Mouse (Mus musculus) neural tube, embryonic 14.5 days (tissue): ENCODE results near the gene Slc35f1. TPM values are rescaled to one million over a fixed set of nuclear protein-coding genes. Genes with fewer than 3 reads are reported as not detected.
A peak's percentile ranks its signal among the peaks of the same experiment; 100 is the strongest.

Experiments
- ATAC-seq: fragments of 200-750 bp; cut with Nextera tagmentation; 2 replicates; pipeline ENCODE4 v1.8.0; 2017; ENCODE audit warnings: low read depth, mild to moderate bottlenecking, moderate TSS enrichment, moderate library complexity
- H3K27ac ChIP-seq: fragments of 300-500 bp; sonication (generic); 2 replicates; pipeline ENCODE4 v1.5.1; 2014; ENCODE audit warnings: low read depth, mild to moderate bottlenecking, control low read depth, low read length, moderate library complexity, mixed read lengths
- H3K27me3 ChIP-seq: fragments of 300-500 bp; sonication (generic); 2 replicates; pipeline ENCODE4 v1.6.1; 2014; ENCODE audit warnings: low read length; ENCODE audit not compliant: control insufficient read depth, insufficient read depth
- H3K36me3 ChIP-seq: fragments of 300-500 bp; sonication (generic); 2 replicates; pipeline ENCODE4 v1.6.1; 2014; ENCODE audit warnings: low read length, mixed read lengths; ENCODE audit not compliant: control insufficient read depth, insufficient read depth
- H3K4me1 ChIP-seq: fragments of 300-500 bp; sonication (generic); 2 replicates; pipeline ENCODE4 v1.6.1; 2014; ENCODE audit warnings: low read length; ENCODE audit not compliant: control insufficient read depth, insufficient read depth
- H3K4me2 ChIP-seq: fragments of 300-500 bp; sonication (generic); 2 replicates; pipeline ENCODE4 v1.6.1; 2014; ENCODE audit warnings: mild to moderate bottlenecking, low read depth, low read length, control low read depth
- H3K4me3 ChIP-seq: fragments of 300-500 bp; sonication (generic); 2 replicates; pipeline ENCODE4 v1.5.1; 2014; ENCODE audit warnings: low read depth, low read length, control low read depth, mixed read lengths
- H3K9ac ChIP-seq: fragments of 300-500 bp; sonication (generic); replicated peaks from 2 replicates; pipeline ENCODE4 v1.6.1; 2014; ENCODE audit warnings: low read depth, mild to moderate bottlenecking, control low read depth, low read length, mixed read lengths
- H3K9me3 ChIP-seq: fragments of 300-500 bp; sonication (generic); 2 replicates; pipeline ENCODE4 v1.6.1; 2016; ENCODE audit warnings: low read length; ENCODE audit not compliant: control insufficient read depth
- WGBS: fragments of 180-500 bp; shearing (Covaris S2); extraction: QIAGEN DNeasy Blood & Tissue Kit; methylation state at CpG from one replicate; pipeline ENCODE4 v1.1.7; 2014; 5-methylcytosine and 5-hydroxymethylcytosine counted together
- polyA plus RNA-seq: library from polyadenylated mRNA; unstranded; fragments of >200 nt; fragmentation: Nextera tagmentation; extraction: Ambion mirVana; gene quantifications from 2 replicates; pipeline ENCODE4 v1.2.1, GENCODE M21; 2014

The Slc35f1 gene
- polyA plus RNA-seq, 1 experiment from 2014 or later = 28.5 TPM

DNA sequence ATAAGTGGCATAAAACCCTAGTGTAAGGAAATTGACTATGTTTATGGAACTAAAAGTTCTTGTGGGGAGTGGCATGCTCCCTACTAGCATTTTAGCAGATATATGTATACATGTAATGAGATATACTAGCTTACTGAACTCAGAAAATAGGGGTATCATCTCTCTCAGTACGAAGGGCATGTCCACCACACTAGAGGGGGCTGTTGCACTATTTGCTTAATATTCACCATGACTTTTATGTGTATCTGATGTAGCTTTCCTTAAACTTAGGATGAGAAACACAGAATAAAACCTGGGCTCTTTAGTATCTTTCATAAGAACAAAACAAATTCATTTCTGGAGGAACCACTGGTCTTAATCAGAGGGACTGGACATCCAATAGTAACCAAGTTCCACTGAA lies 397.5 kb downstream of the Slc35f1 start:
- WGBS = 92% methylated on average over 1 of the region's 1 CpGs

GRCm38 (mm10) chr10:53091525-53091924 lies 401.2 kb downstream of the Slc35f1 start:
- H3K9ac ChIP-seq = no peak overlapping the region
- no peak overlapping the region for H3K4me3 ChIP-seq
- no peaks in the 10 kb centered on the region for H3K36me3 ChIP-seq
- no peaks in the 10 kb centered on the region for H3K27me3 ChIP-seq
- 35% methylated on average over 4 of the region's 4 CpGs for WGBS
- H3K4me2 ChIP-seq = no peak overlapping the region
- H3K9me3 ChIP-seq = no peaks in the 10 kb centered on the region
- H3K4me1 ChIP-seq = no peaks in the 10 kb centered on the region
- peak; percentile 39; the same call in 1 of the 2 replicates for ATAC-seq
- H3K27ac ChIP-seq = no peak overlapping the region

More for the DNA sequence above, 397.5 kb downstream of the Slc35f1 start:
- no peak for ATAC-seq
- H3K4me2 ChIP-seq = no peak overlapping the region
- no peaks in the 10 kb centered on the region for H3K4me1 ChIP-seq
- no peak overlapping the region for H3K27ac ChIP-seq
- H3K36me3 ChIP-seq = no peaks in the 10 kb centered on the region
- no peak overlapping the region for H3K9ac ChIP-seq
- H3K4me3 ChIP-seq = no peak overlapping the region
- H3K9me3 ChIP-seq = no peaks in the 10 kb centered on the region
- H3K27me3 ChIP-seq = no peaks in the 10 kb centered on the region

DNA sequence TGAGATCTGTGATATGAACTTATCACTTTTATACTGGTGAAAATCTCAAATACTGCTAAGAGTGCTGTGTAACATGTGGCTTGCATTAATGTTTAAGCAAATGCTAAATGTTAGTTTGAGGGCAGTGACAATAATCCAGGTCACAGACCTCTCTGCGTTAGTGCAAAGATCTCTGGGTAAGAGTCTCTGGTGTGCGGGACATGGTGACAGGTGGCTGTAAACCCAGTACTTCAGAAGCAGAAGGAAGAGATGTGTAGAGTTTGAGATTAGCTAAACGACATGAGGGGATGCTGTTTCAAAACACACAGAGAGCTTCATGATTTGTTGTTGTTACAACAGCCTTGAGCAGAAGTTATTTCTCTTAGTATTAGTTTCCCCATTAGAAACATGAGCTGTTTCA lies 406.1 kb downstream of the Slc35f1 start:
- no peak overlapping the region for H3K9ac ChIP-seq

GRCm38 (mm10) chr10:53100881-53101280 lies 410.5 kb downstream of the Slc35f1 start:
- H3K27ac ChIP-seq = no peak overlapping the region
- no peak overlapping the region for H3K4me3 ChIP-seq
- ATAC-seq = no peak
- H3K4me2 ChIP-seq = no peak overlapping the region
- no peaks in the 10 kb centered on the region for H3K4me1 ChIP-seq
- WGBS = 86% methylated on average over 3 of the region's 3 CpGs
- H3K27me3 ChIP-seq = no peaks in the 10 kb centered on the region
- no peaks in the 10 kb centered on the region for H3K9me3 ChIP-seq
- no peak overlapping the region for H3K9ac ChIP-seq
- H3K36me3 ChIP-seq = no peaks in the 10 kb centered on the region

More for the DNA sequence above, 406.1 kb downstream of the Slc35f1 start:
- Histone ChIP-seq H3K27me3 (no peaks in the 10 kb centered on the region), H3K27ac (no peak overlapping the region), H3K4me3 (no peak overlapping the region), H3K36me3 (no peaks in the 10 kb centered on the region), H3K4me1 (no peaks in the 10 kb centered on the region), H3K4me2 (no peak overlapping the region), H3K9me3 (no peaks in the 10 kb centered on the region)
- 83% methylated on average over 3 of the region's 3 CpGs for WGBS
- no peak for ATAC-seq

- Histone ChIP-seq H3K4me3 (no peak overlapping the region), H3K27ac (no peak overlapping the region), H3K27me3 (no peaks in the 10 kb centered on the region), H3K9me3 (no peaks in the 10 kb centered on the region), H3K36me3 (no peaks in the 10 kb centered on the region), H3K4me1 (no peaks in the 10 kb centered on the region), H3K4me2 (no peak overlapping the region), H3K9ac (no peak overlapping the region)
- 51% methylated on average over 2 of the region's 2 CpGs for WGBS
- no peak for ATAC-seq
Observed at GRCm38 (mm10) chr10:53101412-53101811, 411.1 kb downstream of the Slc35f1 start.

DNA sequence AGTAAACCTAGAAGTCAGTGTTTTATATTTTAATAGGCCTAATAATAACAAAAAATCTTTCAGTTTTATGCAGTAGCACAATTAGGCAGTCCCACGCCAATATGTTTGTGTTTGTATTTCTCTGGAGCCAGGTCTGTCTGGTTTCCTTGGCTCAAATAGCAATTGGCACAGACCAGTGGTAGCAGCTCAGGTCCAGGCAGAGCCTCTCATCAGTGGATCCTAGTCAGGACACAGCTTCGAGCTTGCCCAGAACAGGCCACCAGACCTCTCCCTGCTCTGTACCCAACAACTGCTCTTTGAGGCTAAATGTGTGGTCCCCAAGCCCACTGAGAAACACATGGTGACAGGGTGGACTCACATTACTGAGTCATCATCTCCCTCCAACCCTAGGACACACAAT lies 412.1 kb downstream of the Slc35f1 start:
- no peaks in the 10 kb centered on the region for H3K36me3 ChIP-seq
- H3K4me1 ChIP-seq = no peaks in the 10 kb centered on the region
- no peak overlapping the region for H3K27ac ChIP-seq
- WGBS = 86% methylated on average over 2 of the region's 2 CpGs
- H3K4me2 ChIP-seq = no peak overlapping the region
- no peak overlapping the region for H3K9ac ChIP-seq
- ATAC-seq = no peak
- no peaks in the 10 kb centered on the region for H3K9me3 ChIP-seq
- H3K4me3 ChIP-seq = no peak overlapping the region
- no peaks in the 10 kb centered on the region for H3K27me3 ChIP-seq

DNA sequence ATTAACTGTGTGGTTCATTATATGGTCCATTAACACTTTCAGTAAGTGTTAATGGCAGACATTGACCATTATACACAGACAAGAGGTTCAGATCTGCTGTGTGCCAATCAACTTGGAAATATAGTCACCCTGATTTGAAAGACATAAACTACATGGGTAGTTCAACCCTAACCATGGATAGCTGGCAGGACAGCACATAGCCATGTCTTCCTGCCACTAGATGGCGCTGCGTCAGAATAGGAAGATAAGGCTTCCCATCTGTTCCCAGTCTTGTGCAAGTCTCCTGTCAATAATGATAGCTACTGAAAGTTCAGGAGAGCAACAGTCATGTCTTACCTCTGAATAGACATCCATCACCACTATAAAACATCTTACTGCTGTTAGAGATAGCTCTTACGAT lies 424.7 kb downstream of the Slc35f1 start:
- no peaks in the 10 kb centered on the region for H3K36me3 ChIP-seq
- no peak overlapping the region for H3K4me3 ChIP-seq
- 0 out of 2 replicates have a peak, but pooled peaks cover 5% of the 10 kb centered on the region for H3K4me1 ChIP-seq
- no peak overlapping the region for H3K4me2 ChIP-seq
- H3K9me3 ChIP-seq = no peaks in the 10 kb centered on the region
- H3K27me3 ChIP-seq = no peaks in the 10 kb centered on the region
- 20% methylated on average over 3 of the region's 3 CpGs for WGBS
- no peak overlapping the region for H3K9ac ChIP-seq
- ATAC-seq = peak; percentile 60; the same call in 1 of the 2 replicates
- H3K27ac ChIP-seq = 0 out of 2 replicates have a peak overlapping the region, but pooled peaks have one; percentile 22

DNA sequence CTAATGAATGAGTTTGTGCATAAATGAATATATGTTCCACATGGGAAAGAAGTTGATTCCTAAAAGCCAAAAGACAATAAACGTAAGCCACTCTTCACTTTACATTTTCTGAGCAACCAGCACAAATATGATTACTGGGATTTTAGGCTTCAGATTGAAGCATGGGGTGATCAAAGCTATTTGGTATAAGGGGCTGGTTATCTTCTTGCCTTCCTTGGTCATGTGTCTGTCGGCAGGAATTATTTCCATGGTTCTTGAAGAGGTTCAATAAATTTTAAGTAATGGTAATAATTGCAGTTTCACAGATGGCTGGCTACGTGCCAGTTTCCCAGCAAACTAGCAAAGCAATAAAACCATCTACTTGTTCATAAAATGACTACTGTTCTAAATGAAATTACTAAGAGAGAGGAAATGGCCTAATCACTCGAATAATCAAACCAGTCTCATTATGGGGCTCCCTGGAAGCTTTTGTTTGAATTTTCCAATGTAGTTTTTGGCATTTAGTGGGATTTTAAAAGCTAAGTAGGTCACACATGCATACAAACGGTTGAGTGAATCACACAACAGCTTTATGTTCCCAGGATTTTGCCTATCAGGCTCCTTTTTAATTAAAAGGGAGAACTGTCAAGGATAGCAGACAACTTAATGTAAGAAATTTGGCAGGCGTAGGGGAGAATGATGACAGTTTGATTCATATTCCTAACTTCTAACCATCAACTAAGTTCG lies 425.5 kb downstream of the Slc35f1 start:
- no peak overlapping the region for H3K4me2 ChIP-seq
- H3K4me3 ChIP-seq = no peak overlapping the region
- H3K9me3 ChIP-seq = no peaks in the 10 kb centered on the region
- 43% methylated on average over 7 of the region's 7 CpGs for WGBS
- no peaks in the 10 kb centered on the region for H3K27me3 ChIP-seq
- H3K27ac ChIP-seq = no peak overlapping the region
- ATAC-seq = peak; percentile 47
- H3K9ac ChIP-seq = no peak overlapping the region
- H3K36me3 ChIP-seq = no peaks in the 10 kb centered on the region
- 0 out of 2 replicates have a peak, but pooled peaks cover 5% of the 10 kb centered on the region for H3K4me1 ChIP-seq

DNA sequence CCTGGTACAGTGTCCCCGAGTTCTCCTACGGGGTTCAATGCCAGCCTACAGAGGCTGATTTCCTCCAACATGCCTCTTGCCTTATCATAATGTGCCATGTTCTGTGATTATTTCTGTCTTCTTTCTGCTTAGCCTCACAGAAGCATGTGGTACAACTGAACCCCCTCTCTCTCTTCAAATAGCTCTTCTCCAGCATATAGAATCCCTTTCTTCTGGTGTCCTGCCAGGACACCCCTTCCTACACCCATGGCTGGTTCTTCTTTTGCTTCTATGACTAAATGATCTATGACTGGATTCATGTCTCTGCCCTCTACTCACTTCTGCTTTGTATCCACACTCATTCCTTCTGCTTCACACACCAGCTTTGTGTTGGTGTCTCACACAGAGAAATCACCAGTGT lies 430.3 kb downstream of the Slc35f1 start:
- no peaks in the 10 kb centered on the region for H3K4me1 ChIP-seq
- no peak overlapping the region for H3K9ac ChIP-seq
- WGBS = 98% methylated on average over 2 of the region's 2 CpGs
- H3K4me3 ChIP-seq = no peak overlapping the region
- no peaks in the 10 kb centered on the region for H3K9me3 ChIP-seq
- H3K27me3 ChIP-seq = no peaks in the 10 kb centered on the region
- no peak overlapping the region for H3K4me2 ChIP-seq
- no peak overlapping the region for H3K27ac ChIP-seq
- ATAC-seq = no peak
- H3K36me3 ChIP-seq = no peaks in the 10 kb centered on the region
